Mouse (Mus musculus): ENCODE measurements around the gene Cdh7.

DNA sequence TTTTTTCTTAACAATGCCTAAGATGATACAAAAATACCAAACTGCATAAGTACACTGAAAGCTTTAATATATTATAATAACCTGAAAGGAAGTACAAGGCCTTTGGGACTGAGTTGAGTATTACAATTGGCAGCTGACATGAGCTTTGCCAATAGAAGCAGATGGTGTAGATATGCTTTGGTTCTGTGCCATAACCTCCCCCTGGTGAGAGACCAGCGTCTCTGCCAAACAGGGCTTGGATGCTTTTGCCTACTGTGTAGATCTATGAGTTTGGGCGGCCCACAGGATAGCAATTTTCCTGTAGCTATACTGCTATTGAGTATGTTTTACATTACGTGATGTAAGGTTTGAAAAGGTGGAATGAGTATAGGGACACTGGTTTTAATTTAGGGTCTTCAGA is 49.6 kb upstream of the Cdh7 start:
- TF ChIP-seq CTCF (IDR thresholded peaks at IDR 0.05; ENCODE audit: low read depth) (no peak), EP300 (IDR thresholded peaks at IDR 0.05; ENCODE audit: low read depth) (no peak)
